Comparison of ENCODE assay signal across 22 mouse cellular contexts in the genomic region with DNA sequence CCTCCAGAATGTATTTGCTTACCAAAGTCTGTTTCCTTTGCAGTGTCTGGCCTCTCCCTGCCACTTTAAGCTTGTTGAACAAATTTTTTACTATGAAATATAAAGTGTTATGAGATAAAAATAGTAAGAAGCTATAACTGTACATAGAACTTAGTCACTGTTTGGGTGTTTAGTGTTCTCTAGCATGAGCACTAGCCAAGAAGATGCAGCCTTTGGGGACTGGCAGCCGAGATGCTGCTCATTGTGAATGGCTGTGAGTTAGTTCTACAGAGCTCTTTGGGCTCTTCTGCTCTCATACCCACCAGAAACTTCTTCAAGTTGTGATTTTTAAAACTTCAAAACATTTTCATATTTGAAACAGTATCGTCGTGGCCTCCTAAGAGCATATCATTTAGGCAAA.
"Had no signal": no experiment of that assay in that cellular context is flagged by ENCODE, and none has a peak within 500 bp of the region (broad histone marks: within the 10 kb centered on the region; RNA-seq: fewer than 3 reads in every experiment).

No protein-coding gene starts in this region.

- DNase-seq: kidney, adult 2 months; kidney, postnatal 10 days; kidney, postnatal 4 days; layer of hippocampus, adult 9-11 months; liver; lung, postnatal 14 days; retina, postnatal 1 day; right cerebral cortex, postnatal 25 days; spleen, adult 18-20 months; thymus, postnatal 25 days had no signal

- H3K9ac ChIP-seq: limb, embryonic 13.5 days; liver, embryonic 12.5 days; liver, embryonic 15.5 days; midbrain, embryonic 12.5 days; midbrain, embryonic 15.5 days; neural tube, embryonic 12.5 days; neural tube, embryonic 15.5 days; stomach, embryonic 15.5 days had no signal

- H3K4me3 ChIP-seq: layer of hippocampus, adult 2 months; limb, embryonic 10.5 days; limb, embryonic 13.5 days; liver, embryonic 12.5 days; liver, embryonic 15.5 days; midbrain, embryonic 12.5 days; midbrain, embryonic 15.5 days; neural tube, embryonic 12.5 days; neural tube, embryonic 15.5 days; stomach, embryonic 15.5 days had no signal

- H3K4me1 ChIP-seq: limb, embryonic 13.5 days; liver, embryonic 12.5 days; liver, embryonic 15.5 days; midbrain, embryonic 12.5 days; midbrain, embryonic 15.5 days; neural tube, embryonic 12.5 days; neural tube, embryonic 15.5 days; stomach, embryonic 15.5 days had no signal

- H3K9me3 ChIP-seq: limb, embryonic 10.5 days; limb, embryonic 13.5 days; liver, embryonic 12.5 days; liver, embryonic 15.5 days; midbrain, embryonic 12.5 days; midbrain, embryonic 15.5 days; neural tube, embryonic 12.5 days; neural tube, embryonic 15.5 days; stomach, embryonic 15.5 days had no signal

- ATAC-seq: intestine, postnatal 0 days; liver, embryonic 12.5 days; midbrain, embryonic 15.5 days had no signal

- H3K4me2 ChIP-seq: limb, embryonic 13.5 days; liver, embryonic 12.5 days; liver, embryonic 15.5 days; midbrain, embryonic 12.5 days; midbrain, embryonic 15.5 days; neural tube, embryonic 12.5 days; neural tube, embryonic 15.5 days; stomach, embryonic 15.5 days had no signal

- H3K27me3 ChIP-seq: limb, embryonic 13.5 days; liver, embryonic 12.5 days; liver, embryonic 15.5 days; midbrain, embryonic 12.5 days; midbrain, embryonic 15.5 days; neural tube, embryonic 12.5 days; neural tube, embryonic 15.5 days; stomach, embryonic 15.5 days had no signal

- H3K27ac ChIP-seq: layer of hippocampus, adult 2 months; limb, embryonic 10.5 days; limb, embryonic 13.5 days; liver, embryonic 12.5 days; liver, embryonic 15.5 days; macrophage; midbrain, embryonic 12.5 days; midbrain, embryonic 15.5 days; neural tube, embryonic 12.5 days; neural tube, embryonic 15.5 days; stomach, embryonic 15.5 days had no signal

- H3K36me3 ChIP-seq: liver, embryonic 12.5 days; liver, embryonic 15.5 days; midbrain, embryonic 15.5 days; neural tube, embryonic 15.5 days; stomach, embryonic 15.5 days had no signal
